Mouse (Mus musculus): ENCODE measurements around the gene Unc13b. TPM values are rescaled to one million over a fixed set of nuclear protein-coding genes. Genes with fewer than 3 reads are reported as not detected.

Unc13b gene
- polyA plus RNA-seq, 1 experiment = 14.5 TPM

GRCm38 (mm10) chr4:43021341-43021740, 37.4 kb upstream of the Unc13b start:
- 45% methylated on average over 17 of the region's 17 CpGs for WGBS
- H3K4me3 ChIP-seq (replicated peaks; ENCODE audit: insufficient read depth, low read depth, low read length) = no peak overlapping the region
- H3K27ac ChIP-seq (ENCODE audit: insufficient read depth, low read length) = no peak overlapping the region
- no peaks in the 10 kb centered on the region for H3K27me3 ChIP-seq (ENCODE audit: control insufficient read depth, insufficient read depth, low read length)
- DNase-seq = peak in 1 of 2 experiments; percentile 46
- H3K4me1 ChIP-seq (ENCODE audit: control insufficient read depth, insufficient read depth, low read length) = peaks cover 13% of the 10 kb centered on the region
- TF ChIP-seq CTCF (IDR thresholded peaks at IDR 0.05; ENCODE audit: borderline replicate concordance, insufficient read depth, low read depth, low read length) = no peak
- TF ChIP-seq POLR2A (IDR thresholded peaks at IDR 0.05; ENCODE audit: borderline replicate concordance, insufficient read depth, low read length) = no peak

- Histone ChIP-seq H3K4me1 (ENCODE audit: control insufficient read depth, insufficient read depth, low read length) (peaks cover 13% of the 10 kb centered on the region), H3K27me3 (ENCODE audit: control insufficient read depth, insufficient read depth, low read length) (no peaks in the 10 kb centered on the region), H3K4me3 (replicated peaks; ENCODE audit: insufficient read depth, low read depth, low read length) (peak overlapping the region; percentile 90), H3K27ac (ENCODE audit: insufficient read depth, low read length) (peak overlapping the region; percentile 17)
- TF ChIP-seq POLR2A (IDR thresholded peaks at IDR 0.05; ENCODE audit: borderline replicate concordance, insufficient read depth, low read length) = no peak
- no peak for TF ChIP-seq CTCF (IDR thresholded peaks at IDR 0.05; ENCODE audit: borderline replicate concordance, insufficient read depth, low read depth, low read length)
- DNase-seq = peak in 1 of 2 experiments; percentile 57
- 18% methylated on average over 14 of the region's 14 CpGs for WGBS
Measured at GRCm38 (mm10) chr4:43024673-43025072, 34.1 kb upstream of the Unc13b start.

GRCm38 (mm10) chr4:43025084-43025960, 33.4 kb upstream of the Unc13b start, which contains the start of gene Pigo:
TSS of gene Pigo (minus strand) at chr4:43025819.
- peak; percentile 83 for TF ChIP-seq CTCF (IDR thresholded peaks at IDR 0.05; ENCODE audit: borderline replicate concordance, insufficient read depth, low read depth, low read length)
- peak; percentile 76; the same call in 1 of the 2 replicates for TF ChIP-seq POLR2A (IDR thresholded peaks at IDR 0.05; ENCODE audit: borderline replicate concordance, insufficient read depth, low read length)
- Histone ChIP-seq H3K27me3 (ENCODE audit: control insufficient read depth, insufficient read depth, low read length) (no peaks in the 10 kb centered on the region), H3K27ac (ENCODE audit: insufficient read depth, low read length) (peak within 1 kb of the TSS; percentile 93), H3K4me1 (ENCODE audit: control insufficient read depth, insufficient read depth, low read length) (peaks cover 15% of the 10 kb centered on the region), H3K4me3 (replicated peaks; ENCODE audit: insufficient read depth, low read depth, low read length) (peak within 1 kb of the TSS; percentile 90)
- 2% methylated on average over 42 of the region's 42 CpGs for WGBS
- DNase-seq = peak; percentile 97 to 99

GRCm38 (mm10) chr4:43029121-43029520, 29.6 kb upstream of the Unc13b start:
- TF ChIP-seq POLR2A (IDR thresholded peaks at IDR 0.05; ENCODE audit: borderline replicate concordance, insufficient read depth, low read length) (no peak), CTCF (IDR thresholded peaks at IDR 0.05; ENCODE audit: borderline replicate concordance, insufficient read depth, low read depth, low read length) (no peak)
- no peak overlapping the region for H3K4me3 ChIP-seq (replicated peaks; ENCODE audit: insufficient read depth, low read depth, low read length)
- 92% methylated on average over 7 of the region's 7 CpGs for WGBS
- no peak for DNase-seq
- H3K4me1 ChIP-seq (ENCODE audit: control insufficient read depth, insufficient read depth, low read length) = peaks cover 12% of the 10 kb centered on the region
- H3K27ac ChIP-seq (ENCODE audit: insufficient read depth, low read length) = no peak overlapping the region
- no peaks in the 10 kb centered on the region for H3K27me3 ChIP-seq (ENCODE audit: control insufficient read depth, insufficient read depth, low read length)

- H3K4me3 ChIP-seq (replicated peaks; ENCODE audit: insufficient read depth, low read depth, low read length) = no peak overlapping the region
- no peak for TF ChIP-seq CTCF (IDR thresholded peaks at IDR 0.05; ENCODE audit: borderline replicate concordance, insufficient read depth, low read depth, low read length)
- no peak for TF ChIP-seq POLR2A (IDR thresholded peaks at IDR 0.05; ENCODE audit: borderline replicate concordance, insufficient read depth, low read length)
- H3K27ac ChIP-seq (ENCODE audit: insufficient read depth, low read length) = no peak overlapping the region
- DNase-seq = no peak
- no peaks in the 10 kb centered on the region for H3K27me3 ChIP-seq (ENCODE audit: control insufficient read depth, insufficient read depth, low read length)
- H3K4me1 ChIP-seq (ENCODE audit: control insufficient read depth, insufficient read depth, low read length) = peaks cover 7% of the 10 kb centered on the region
- WGBS = 88% methylated on average over 9 of the region's 9 CpGs
Measured at GRCm38 (mm10) chr4:43029749-43030148, 29.0 kb upstream of the Unc13b start.

GRCm38 (mm10) chr4:43030352-43030751, 28.4 kb upstream of the Unc13b start:
- H3K4me3 ChIP-seq (replicated peaks; ENCODE audit: insufficient read depth, low read depth, low read length) = peak overlapping the region; percentile 91

GRCm38 (mm10) chr4:43030780-43031230, 27.9 kb upstream of the Unc13b start:
- no peak for TF ChIP-seq POLR2A (IDR thresholded peaks at IDR 0.05; ENCODE audit: borderline replicate concordance, insufficient read depth, low read length)
- no peak for TF ChIP-seq CTCF (IDR thresholded peaks at IDR 0.05; ENCODE audit: borderline replicate concordance, insufficient read depth, low read depth, low read length)
- 1% methylated on average over 28 of the region's 28 CpGs for WGBS
- H3K4me1 ChIP-seq (ENCODE audit: control insufficient read depth, insufficient read depth, low read length) = peaks cover 7% of the 10 kb centered on the region
- H3K4me3 ChIP-seq (replicated peaks; ENCODE audit: insufficient read depth, low read depth, low read length) = peak overlapping the region; percentile 91
- H3K27me3 ChIP-seq (ENCODE audit: control insufficient read depth, insufficient read depth, low read length) = no peaks in the 10 kb centered on the region
- no peak for DNase-seq
- peak overlapping the region; percentile 60 for H3K27ac ChIP-seq (ENCODE audit: insufficient read depth, low read length)

More at GRCm38 (mm10) chr4:43030352-43030751, 28.4 kb upstream of the Unc13b start:
- Histone ChIP-seq H3K4me1 (ENCODE audit: control insufficient read depth, insufficient read depth, low read length) (peaks cover 7% of the 10 kb centered on the region), H3K27me3 (ENCODE audit: control insufficient read depth, insufficient read depth, low read length) (no peaks in the 10 kb centered on the region), H3K27ac (ENCODE audit: insufficient read depth, low read length) (no peak overlapping the region)
- DNase-seq = no peak
- no peak for TF ChIP-seq CTCF (IDR thresholded peaks at IDR 0.05; ENCODE audit: borderline replicate concordance, insufficient read depth, low read depth, low read length)
- TF ChIP-seq POLR2A (IDR thresholded peaks at IDR 0.05; ENCODE audit: borderline replicate concordance, insufficient read depth, low read length) = no peak
- WGBS = 61% methylated on average over 9 of the region's 9 CpGs

Measured in cerebellum, adult 2 months (tissue).